Mouse (Mus musculus): Measurements from ENCODE around the gene Abat.

The Abat gene

DNA sequence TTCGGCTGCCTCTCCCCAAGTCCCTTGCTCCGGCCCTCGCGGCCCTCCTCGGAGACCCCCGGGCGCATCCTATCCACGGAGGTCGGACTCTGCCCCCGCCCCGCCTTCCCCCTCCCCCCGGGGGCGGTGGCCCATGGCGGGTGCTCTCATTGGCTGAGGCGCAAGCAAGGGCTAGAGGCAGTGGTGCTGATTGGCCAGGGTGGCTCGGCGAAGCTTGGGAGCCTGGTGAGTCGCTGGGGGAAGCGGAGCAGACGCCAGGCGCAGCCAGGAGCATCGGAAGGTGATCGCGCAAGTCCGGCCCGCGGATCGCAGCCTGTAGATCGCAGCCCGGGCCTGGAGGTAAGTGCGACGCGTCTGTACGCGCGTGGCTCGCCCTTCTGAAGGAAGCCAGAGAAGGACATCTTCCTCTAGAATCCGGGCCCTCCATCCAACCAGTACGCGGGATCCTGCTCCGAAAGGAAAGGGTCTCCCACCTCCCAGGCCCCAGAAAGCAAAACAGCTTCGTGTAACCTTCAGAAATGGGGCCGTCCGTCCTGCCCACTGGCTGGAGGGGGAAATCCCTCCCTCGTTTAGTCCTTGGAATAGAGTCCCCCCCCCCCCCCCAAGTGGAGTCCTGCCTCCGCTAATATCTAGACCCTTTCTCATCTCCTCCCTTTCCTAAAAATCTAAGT, at the start of gene Abat:
Gene Abat (plus strand): TSS at position 194 of the 671 bp plus-strand sequence.
- DNase-seq (ENCODE audit: low spot score) = peak; percentile 96

DNA sequence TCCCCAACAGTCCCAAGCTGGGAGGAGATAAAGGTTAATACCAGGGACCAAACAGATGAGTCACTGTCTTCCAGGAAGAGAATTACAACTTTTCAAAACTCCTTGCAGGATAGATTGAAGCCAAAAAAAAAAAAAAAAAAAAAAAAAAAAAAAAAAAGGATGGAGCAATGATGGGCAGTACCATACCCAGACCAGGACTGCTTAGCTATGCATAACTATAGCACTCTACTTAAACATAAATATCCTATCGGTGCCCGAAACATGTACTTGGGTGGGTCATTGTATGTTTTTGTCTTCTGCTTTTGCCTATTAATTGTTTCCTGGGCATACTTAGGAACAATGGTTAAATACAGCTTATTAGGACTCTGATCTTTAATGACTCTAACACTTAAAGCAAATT, 43.1 kb upstream of the Abat start:
- DNase-seq (ENCODE audit: low spot score) = no peak

DNA sequence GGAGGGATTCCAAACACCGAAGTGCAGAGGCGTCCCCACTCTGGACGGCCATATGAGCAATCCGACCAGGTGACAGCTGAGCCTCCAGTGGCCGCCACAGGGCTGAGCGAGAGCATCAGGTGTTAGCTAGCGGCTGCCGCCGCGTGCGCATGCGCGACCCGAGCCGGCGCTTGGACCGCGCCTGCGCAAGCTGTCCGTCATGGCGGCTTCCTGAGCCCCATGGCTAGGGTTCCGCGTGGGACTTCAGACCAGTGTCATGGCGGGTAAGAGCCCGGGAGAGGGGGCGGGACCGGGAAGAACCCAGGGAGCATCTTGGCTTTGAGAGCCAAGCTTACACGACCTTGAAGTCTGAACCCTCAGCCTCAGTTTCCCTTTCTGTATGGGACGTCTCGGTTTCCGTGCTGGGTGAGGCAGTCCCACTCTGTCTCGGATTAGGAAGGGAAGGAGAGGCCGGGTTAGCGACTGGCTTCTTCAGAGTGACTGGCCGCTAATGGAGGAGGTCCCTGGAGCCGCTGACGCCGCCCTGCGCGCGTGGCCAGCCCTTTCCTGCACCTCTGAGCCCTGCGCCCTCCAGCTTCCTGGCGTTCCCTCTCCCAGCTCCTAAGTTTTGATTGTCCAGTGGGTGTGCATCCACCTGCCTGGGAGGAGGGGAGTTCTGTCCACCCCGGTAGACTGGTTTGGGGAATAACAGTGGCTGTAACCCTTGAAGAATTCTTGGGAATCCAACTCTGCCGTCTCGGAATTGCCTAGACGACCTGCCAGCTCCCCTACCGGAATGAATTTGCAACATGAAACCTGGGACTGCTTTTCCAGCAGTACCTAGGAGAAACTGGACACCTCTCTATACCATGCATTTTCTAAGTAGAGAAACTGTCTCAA, 42.4 kb upstream of the Abat start, which contains the start of gene Mettl22:
Gene Mettl22 (plus strand): TSS at position 186 of the 879 bp plus-strand sequence.
- peak; percentile 97 for DNase-seq (ENCODE audit: low spot score)

GRCm38 (mm10) chr16:8487396-8488005, 25.7 kb upstream of the Abat start:
- no peak for DNase-seq (ENCODE audit: low spot score)

- no peak for DNase-seq (ENCODE audit: low spot score)
These were observed 23.9 kb upstream of the Abat start for GRCm38 (mm10) chr16:8489340-8489739.

DNA sequence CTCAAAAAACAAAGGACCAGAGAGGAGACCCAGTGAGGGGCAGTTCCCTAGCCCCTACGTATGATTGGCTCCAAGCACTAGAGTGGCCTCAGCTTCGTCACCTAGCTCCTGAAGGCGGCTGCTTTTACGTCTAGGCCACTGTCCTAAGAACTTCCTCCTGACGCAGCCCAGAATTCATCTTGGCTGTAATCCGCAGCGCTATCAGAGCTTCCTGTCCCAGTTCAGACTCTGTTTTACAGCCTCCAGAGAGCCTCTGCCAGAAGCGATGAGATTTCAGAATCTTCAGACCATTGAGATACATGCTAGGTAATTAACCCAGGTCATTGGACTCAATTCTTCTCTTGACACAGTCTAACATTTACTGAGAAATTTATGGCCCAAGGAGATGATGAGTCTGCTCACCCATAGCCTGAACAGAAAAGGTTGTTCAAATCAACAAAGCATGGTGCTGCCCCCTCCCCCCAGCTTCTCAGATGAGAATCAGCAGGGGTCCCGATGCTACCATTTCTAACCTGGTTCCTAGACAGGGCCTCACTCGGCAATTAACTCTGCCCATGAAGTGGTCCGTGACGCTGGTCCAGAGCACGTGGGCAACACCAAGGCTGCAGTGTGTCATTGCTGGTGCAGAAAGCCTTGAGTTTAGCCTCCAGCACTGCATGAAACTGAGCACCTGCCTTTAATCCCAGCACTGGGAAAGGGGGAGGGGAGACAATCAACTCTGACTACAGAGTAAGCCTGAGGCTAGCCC, 21.3 kb upstream of the Abat start:
- DNase-seq (ENCODE audit: low spot score) = peak; percentile 51

DNA sequence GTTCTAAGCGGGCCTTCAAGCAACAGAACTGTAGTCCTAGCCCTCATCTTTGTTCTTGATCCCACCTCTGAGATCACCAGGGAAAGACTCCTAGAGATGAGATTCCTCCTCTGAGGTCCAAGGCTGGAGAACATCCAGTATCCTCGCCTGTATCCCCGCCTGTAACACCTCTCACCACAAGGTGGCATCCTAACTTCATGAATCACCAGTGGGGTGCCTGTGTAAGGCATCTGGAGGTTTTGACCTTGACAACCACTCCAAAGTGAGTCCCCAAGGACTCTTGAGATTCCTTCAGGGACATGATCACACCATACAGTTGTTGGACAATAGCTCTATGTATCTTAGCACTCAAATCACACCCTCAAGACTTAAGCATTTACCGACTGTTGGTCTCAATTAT, 19.0 kb upstream of the Abat start:
- peak; percentile 90 for DNase-seq (ENCODE audit: low spot score)

GRCm38 (mm10) chr16:8496967-8497366, 16.3 kb upstream of the Abat start:
- DNase-seq (ENCODE audit: low spot score) = no peak

GRCm38 (mm10) chr16:8504271-8504670, 9.0 kb upstream of the Abat start:
- no peak for DNase-seq (ENCODE audit: low spot score)

DNA sequence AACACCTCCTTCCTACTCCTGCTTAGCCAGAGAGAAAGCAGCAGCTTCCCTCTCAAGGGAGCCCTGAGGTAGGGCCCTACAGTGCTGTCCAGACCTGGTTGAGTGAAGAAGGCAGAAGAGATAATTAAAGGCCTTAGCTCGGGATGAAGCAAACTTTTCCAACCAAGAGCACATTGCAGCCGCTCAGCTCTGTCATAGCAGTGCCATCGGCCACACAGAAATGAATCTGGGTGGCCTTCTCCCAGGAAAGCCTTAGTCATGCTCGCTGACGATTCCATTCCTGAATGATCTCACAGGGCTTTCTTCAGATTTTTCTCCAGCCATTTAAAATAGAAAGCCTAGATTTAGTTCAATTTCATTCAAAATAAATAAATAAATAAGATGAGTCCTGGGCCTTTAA, 3.3 kb upstream of the Abat start:
- DNase-seq (ENCODE audit: low spot score) = no peak

DNA sequence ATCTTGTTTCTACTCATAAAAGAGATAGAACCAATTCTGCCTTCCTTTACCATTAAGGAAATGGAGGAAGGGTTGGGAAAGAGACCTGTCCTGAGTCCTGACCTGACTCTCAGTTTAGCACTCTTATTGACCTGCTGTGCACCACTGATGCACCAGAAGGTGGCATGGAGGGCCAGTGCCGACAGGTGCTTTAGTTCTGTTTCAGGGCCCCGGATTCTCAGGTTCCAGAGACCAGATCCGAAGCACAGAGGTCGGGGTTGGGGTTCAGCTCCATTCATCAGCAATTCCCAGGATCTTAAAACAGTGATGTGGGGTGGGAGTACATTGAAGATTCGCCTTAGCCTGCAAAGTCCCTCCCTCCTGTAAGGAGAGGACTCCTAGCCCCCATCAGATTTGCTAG, 399 bp upstream of the Abat start:
- DNase-seq (ENCODE audit: low spot score) = no peak

DNA sequence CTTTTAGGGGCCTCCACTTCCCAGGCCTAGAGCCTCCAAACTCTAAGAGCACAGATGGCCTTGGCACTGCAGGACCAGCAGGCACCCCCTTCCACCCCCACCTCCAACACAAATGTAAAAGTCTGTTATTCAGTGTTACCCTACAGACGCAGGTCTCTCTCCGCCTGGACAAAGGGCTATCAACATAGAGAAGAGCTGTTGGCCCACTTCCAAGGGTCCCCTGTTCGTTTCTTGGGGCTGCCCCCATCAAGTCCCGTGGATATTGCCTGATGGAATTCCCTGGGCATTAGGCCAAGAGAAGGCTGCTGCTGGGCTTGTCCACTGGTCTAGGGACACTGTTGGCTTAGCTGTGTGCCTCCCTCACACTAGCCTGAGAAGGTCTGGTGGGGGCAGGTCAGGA, 951 bp downstream of the Abat start:
- DNase-seq (ENCODE audit: low spot score) = no peak

DNA sequence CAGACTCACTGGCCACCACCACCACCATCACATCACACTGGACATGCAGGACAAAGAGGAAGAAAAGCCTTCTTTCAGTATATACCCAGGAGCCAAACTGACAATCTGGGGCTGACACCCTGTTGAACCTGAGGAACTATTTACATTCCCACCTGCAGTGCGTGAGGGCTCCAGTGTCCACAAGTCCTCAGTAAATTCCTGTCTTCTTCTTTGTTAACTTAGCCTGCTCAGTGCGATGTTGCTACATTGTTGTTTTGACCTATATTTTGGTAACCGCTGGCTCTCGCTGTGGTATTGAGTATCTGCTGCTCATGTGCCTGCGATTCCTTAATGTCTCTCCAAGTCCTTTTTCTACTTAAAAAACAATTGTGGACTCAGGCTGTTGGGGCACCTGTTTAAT, 7.3 kb downstream of the Abat start:
- no peak for DNase-seq (ENCODE audit: low spot score)

DNA sequence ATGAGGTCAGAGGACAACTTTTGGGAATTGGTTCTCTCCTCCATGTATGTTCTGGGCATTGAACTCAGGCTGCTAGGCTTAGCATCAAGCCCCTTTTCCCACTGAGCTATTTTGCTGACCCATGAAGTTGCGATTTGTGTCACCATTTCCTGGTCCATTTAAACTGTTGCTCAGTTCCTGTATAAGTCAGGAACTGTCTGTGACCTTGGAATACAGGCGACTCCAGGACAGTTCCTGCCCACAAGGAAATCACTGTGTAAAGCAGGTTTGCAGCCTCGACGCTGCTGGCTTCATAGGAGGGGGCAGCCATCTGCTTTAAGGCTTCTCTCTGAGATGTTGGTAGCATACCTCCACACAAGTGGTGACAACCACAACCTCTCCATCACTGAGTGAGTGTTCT, 8.1 kb downstream of the Abat start:
- no peak for DNase-seq (ENCODE audit: low spot score)

- peak; percentile 44 for DNase-seq (ENCODE audit: low spot score)
These were observed 10.4 kb downstream of the Abat start for GRCm38 (mm10) chr16:8523480-8524144.

DNA sequence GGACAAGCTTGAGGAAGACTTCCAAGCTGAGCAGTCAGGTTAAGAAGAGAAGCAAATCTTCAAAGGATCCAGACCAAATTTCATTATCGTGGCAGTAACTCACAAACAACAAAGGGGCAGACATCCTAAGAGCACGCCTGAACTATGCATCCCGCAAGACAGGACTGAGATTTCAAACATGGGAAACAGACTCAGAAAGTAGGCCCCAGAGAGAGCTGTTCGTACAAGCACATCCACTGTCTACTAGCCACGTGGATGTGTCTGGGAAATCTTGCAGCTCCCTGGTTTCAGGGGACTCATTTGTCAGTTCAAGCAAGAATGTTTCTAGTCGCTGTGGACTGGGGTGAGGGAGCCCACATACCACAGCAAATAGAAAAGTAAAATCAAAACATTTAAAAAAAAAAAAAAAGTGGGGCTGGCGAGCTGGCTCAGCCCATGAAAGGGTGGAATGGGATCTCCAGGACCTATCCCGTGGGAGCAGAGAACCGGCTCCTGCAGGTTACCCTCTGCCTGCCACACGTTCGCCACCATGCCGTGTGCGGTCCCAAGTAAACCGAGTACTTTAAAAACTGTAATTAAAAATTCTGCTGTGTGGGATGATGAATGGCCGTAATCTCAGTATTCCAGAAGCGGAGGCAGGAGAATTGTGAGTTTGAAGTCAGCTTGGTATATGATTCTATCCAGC, 11.1 kb downstream of the Abat start:
- DNase-seq (ENCODE audit: low spot score) = no peak

GRCm38 (mm10) chr16:8525293-8525692, 12.1 kb downstream of the Abat start:
- no peak for DNase-seq (ENCODE audit: low spot score)

GRCm38 (mm10) chr16:8525877-8526276, 12.6 kb downstream of the Abat start:
- no peak for DNase-seq (ENCODE audit: low spot score)

- no peak for DNase-seq (ENCODE audit: low spot score)
These were observed 16.2 kb downstream of the Abat start for GRCm38 (mm10) chr16:8529389-8529788.

DNA sequence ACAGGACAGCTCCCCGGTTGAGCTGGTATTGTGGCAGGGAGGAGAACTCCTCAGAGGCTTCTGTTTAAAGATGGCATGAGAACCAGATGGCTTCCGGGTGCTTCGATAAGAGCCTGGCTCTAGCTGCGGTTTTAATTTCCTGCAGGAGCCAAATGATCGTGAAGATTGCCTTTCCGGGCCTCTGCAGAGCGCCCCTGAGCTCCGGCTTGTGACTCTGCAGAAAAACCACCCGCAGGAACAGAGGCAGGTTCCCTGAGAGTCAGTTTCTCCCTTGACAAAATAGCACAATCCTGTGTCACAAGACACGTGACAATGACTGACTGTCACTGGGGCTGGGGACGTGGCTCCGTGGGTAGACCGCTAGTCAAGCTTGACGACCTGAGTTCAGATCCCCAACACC, 16.8 kb downstream of the Abat start:
- DNase-seq (ENCODE audit: low spot score) = no peak

DNA sequence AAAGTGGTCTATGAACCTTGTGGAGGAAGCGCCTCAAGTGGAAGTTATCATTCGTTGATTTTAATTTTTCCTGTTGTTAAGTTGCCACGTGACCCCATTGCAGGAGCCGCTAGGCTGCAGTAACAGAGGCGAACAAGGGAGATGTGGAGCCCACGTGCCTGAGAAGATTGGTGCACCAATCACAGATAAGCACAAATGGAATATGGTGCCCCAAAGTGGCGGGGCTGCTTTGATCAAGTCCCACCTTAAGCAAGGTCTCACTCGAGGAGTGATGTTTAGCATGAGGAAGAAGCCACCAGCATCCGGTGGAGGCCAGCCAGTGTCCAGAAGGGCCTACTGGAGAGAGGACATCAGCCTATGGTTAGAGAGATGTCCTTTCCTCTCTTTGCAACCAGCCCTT, 19.2 kb downstream of the Abat start:
- no peak for DNase-seq (ENCODE audit: low spot score)
